Mouse (Mus musculus) limb, embryonic 10.5 days (tissue): Measurements from ENCODE around the gene Zc3h10. TPM values are rescaled to one million over a fixed set of nuclear protein-coding genes. Genes with fewer than 3 reads are reported as not detected.

Source experiments
- microRNA-seq: library from miRNA; unstranded; fragments of <30 nt; microRNA quantifications from one replicate; pipeline ENCODE4, GENCODE M21; 2017
- polyA plus RNA-seq: library from polyadenylated mRNA; unstranded; fragments of >200 nt; fragmentation: Nextera tagmentation; extraction: Ambion mirVana; gene quantifications from 2 replicates; pipeline ENCODE4 v1.2.1, GENCODE M21; 2016

Zc3h10 gene
- polyA plus RNA-seq, 1 experiment from 2014 or later, result 15.4 TPM

Small RNAs within 50 kb of the gene (microRNA-seq; reads per million reads assigned to microRNA genes)
- gene Gm47275 (0.88 reads per million), gene Mir6916 (not detected), gene Mir6917 (not detected)

Other genes starting within 250 kb of the Zc3h10 start
- not detected in 2 replicates for gene Il23a, start 249.0 kb downstream of the Zc3h10 start, polyA plus RNA-seq
- 37.2 and 41.8 TPM in 2 replicates for gene Pan2, start 244.4 kb downstream of the Zc3h10 start, polyA plus RNA-seq
- gene Cnpy2, start 225.3 kb downstream of the Zc3h10 start, polyA plus RNA-seq, result 313 and 334 TPM in 2 replicates
- gene Cs, start 210.0 kb downstream of the Zc3h10 start, polyA plus RNA-seq, result 248 and 251 TPM in 2 replicates
- 5.6 and 9.1 TPM in 2 replicates for gene Coq10a, start 178.8 kb downstream of the Zc3h10 start, polyA plus RNA-seq
- gene Ankrd52, start 170.7 kb downstream of the Zc3h10 start, polyA plus RNA-seq, result 15.9 and 16.5 TPM in 2 replicates
- 0.21 TPM in 1 of 2 replicates, not detected in the other for gene Slc39a5, start 146.5 kb downstream of the Zc3h10 start, polyA plus RNA-seq
- 98.7 and 133 TPM in 2 replicates for gene Nabp2, start 136.3 kb downstream of the Zc3h10 start, polyA plus RNA-seq
- gene Rnf41, start 136.1 kb downstream of the Zc3h10 start, polyA plus RNA-seq, result 41.9 and 43.6 TPM in 2 replicates
- gene Smarcc2, start 88.5 kb downstream of the Zc3h10 start, polyA plus RNA-seq, result 64.2 and 91.3 TPM in 2 replicates
- 685 and 729 TPM in 2 replicates for gene Myl6, start 53.6 kb downstream of the Zc3h10 start, polyA plus RNA-seq
- gene Myl6b, start 49.1 kb downstream of the Zc3h10 start, polyA plus RNA-seq, result 1.6 and 3.3 TPM in 2 replicates
- gene Esyt1, start 21.9 kb downstream of the Zc3h10 start, polyA plus RNA-seq, result 7.0 and 8.4 TPM in 2 replicates
- 3,499 and 3,829 TPM in 2 replicates for gene Rpl41, start 1.5 kb upstream of the Zc3h10 start, polyA plus RNA-seq
- 267 and 322 TPM in 2 replicates for gene Pa2g4, start 18.2 kb upstream of the Zc3h10 start, polyA plus RNA-seq
- gene Erbb3, start 41.9 kb upstream of the Zc3h10 start, polyA plus RNA-seq, result 3.2 and 5.3 TPM in 2 replicates
- gene Rps26, start 79.0 kb upstream of the Zc3h10 start, polyA plus RNA-seq, result 592 and 676 TPM in 2 replicates
- 2.4 and 2.9 TPM in 2 replicates for gene Ikzf4, start 98.2 kb upstream of the Zc3h10 start, polyA plus RNA-seq
- 11.3 and 12.5 TPM in 2 replicates for gene Suox, start 126.3 kb upstream of the Zc3h10 start, polyA plus RNA-seq
- gene Rab5b, start 148.5 kb upstream of the Zc3h10 start, polyA plus RNA-seq, result 54.0 and 68.0 TPM in 2 replicates
- gene Pmel, start 156.4 kb upstream of the Zc3h10 start, polyA plus RNA-seq, result 0.25 and 0.55 TPM in 2 replicates
- 136 and 150 TPM in 2 replicates for gene Cdk2, start 157.3 kb upstream of the Zc3h10 start, polyA plus RNA-seq
- gene Dgka, start 197.1 kb upstream of the Zc3h10 start, polyA plus RNA-seq, result 3.7 and 5.0 TPM in 2 replicates
- 61.0 and 63.1 TPM in 2 replicates for gene Pym1, start 200.1 kb upstream of the Zc3h10 start, polyA plus RNA-seq
- gene Mmp19, start 243.1 kb upstream of the Zc3h10 start, polyA plus RNA-seq, result 0.21 and 0.30 TPM in 2 replicates